Mouse (Mus musculus) urinary bladder, adult 18-20 months (tissue): ENCODE data around the gene C730034F03Rik.

Experiments used
- DNase-seq, 2 experiments: peaks; one replicate each; pipeline ENCODE4 v3.0.0; 2022; ENCODE audit warnings: low spot score in 2 of 2, mixed read lengths in 2 of 2

C730034F03Rik gene

DNA sequence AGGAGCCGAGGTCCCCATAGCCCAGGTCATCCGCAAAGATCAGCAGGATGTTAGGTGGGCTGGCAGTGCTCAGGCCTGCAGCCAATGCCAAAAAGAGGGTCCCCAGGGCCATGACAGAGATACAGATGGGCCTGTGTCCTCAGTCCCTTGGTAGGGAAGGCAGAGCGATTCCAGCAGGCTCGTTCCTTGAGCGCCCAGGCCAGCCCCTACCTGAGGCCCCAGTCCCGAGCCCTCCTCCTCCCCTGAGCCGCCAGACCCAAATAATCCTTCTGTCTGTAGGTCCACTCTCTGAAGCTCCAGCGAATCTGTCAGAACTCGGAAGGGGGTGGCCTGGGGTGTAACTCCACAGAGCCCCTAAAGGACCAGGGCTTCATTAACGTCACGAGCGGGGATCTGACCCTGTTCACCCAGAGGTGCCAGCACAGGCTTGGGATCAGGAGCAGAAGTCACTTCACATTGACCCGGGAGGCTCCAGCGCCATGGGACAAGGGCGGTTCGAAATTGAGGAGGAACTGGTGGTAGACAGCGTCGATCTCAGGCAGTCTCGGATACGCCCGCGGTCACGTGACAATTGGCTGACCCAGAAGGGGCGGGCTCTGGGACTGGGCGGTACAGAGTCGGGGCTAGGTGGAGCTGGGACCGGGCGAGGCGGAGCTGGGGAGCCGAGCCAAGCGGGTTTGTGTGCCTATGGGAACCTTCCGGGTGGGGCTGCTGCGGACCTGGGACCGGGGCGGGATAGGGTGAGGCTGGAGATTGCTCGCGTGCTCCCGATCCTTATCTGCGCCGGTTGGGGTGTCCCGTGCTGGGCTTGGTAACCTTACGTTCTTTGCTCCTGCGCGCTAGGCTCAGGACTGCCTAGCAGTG is 46.5 kb downstream of the C730034F03Rik start:
- peak; percentile 94 to 95 for DNase-seq

GRCm38 (mm10) chr15:89476475-89476815 is 47.1 kb downstream of the C730034F03Rik start:
- DNase-seq, result no peak

DNA sequence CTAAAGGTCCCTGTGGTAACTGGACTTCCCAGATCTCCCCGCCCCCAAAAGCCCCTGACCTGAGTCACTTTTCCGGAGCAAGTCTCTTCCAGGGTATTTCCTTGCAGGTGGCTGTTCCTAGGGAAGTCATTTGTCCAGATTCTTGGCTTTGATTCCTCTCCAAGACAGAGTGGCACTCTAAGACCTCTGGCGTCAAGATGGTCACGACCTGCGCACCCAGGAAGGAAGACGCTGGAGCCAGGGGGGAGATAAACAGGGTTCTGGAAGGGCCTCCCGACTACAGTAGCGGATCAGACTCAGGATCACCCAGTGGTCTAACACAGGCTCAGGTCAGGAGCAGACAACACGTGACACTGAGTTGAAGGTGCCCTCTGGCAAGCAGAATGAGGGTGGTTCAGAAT is 47.7 kb downstream of the C730034F03Rik start, which contains the start of gene Arsa:
Arsa (minus strand) TSS at position 335 of the 401 bp plus-strand sequence.
- DNase-seq, result no peak

DNA sequence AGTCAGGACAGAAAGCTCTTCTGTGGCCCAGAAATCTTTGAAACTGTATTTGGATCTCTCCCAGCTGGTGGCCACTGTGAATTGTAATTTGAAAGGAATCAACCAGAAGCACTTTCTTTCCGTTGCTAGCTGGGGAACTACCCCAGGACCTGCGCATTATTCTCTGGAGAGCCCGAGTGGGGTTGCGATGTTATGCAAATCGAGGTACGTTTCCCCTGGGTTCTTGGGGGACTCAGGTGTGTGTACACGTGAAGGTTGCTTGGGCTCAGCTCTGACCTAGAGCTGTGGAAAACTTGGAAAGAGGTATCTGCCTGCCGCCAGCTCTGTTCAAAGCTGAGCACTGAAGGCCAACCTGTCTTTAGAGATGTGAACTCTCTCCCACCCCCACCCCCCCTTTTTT is 48.4 kb downstream of the C730034F03Rik start:
- DNase-seq, result no peak

GRCm38 (mm10) chr15:89478622-89479021 is 49.2 kb downstream of the C730034F03Rik start:
- no peak for DNase-seq
